Mouse (Mus musculus): ENCODE measurements around the gene Ggt6. TPM values are rescaled to one million over a fixed set of nuclear protein-coding genes. Genes with fewer than 3 reads are reported as not detected.

The Ggt6 gene
- polyA plus RNA-seq, 1 experiment from 2014 or later: not detected

GRCm38 (mm10) chr11:72402969-72403368 lies 32.4 kb upstream of the Ggt6 start:
- Histone ChIP-seq H3K4me3 (no peak overlapping the region), H3K36me3 (peaks cover 62% of the 10 kb centered on the region), H3K9me3 (no peaks in the 10 kb centered on the region), H3K4me1 (peaks cover 80% of the 10 kb centered on the region), H3K27ac (peak overlapping the region; percentile 70; the same call in 1 of the 2 replicates), H3K27me3 (ENCODE audit: insufficient read depth, poor library complexity, severe bottlenecking) (no peaks in the 10 kb centered on the region)
- DNase-seq (ENCODE audit: low spot score): no peak
- 82% methylated on average over 12 of the region's 12 CpGs for WGBS

DNA sequence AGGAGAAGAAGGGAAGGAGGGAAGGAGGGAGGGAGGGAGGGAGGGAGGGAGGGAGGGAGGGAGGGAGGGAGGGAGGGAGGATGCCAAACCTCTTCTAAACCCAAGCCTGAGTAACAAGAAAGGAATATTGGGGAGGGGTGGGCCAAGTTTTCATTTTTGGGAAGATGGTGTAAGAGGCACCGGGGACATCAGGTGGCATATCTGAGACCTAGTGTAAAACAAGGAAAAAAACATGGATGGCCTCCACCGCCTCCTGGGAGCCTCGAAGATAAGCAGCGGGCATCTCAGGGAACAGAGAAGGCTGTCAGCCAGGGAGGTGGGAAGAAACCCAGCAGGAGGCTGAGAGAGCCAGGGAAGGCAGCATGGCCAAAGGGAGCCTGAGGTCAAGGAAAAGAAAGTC lies 29.8 kb upstream of the Ggt6 start:
- H3K4me1 ChIP-seq: peaks cover 87% of the 10 kb centered on the region
- H3K9me3 ChIP-seq: no peaks in the 10 kb centered on the region
- WGBS: 27% methylated on average over 4 of the region's 4 CpGs
- peak overlapping the region; percentile 93 for H3K27ac ChIP-seq
- DNase-seq (ENCODE audit: low spot score): no peak
- peaks cover 38% of the 10 kb centered on the region for H3K36me3 ChIP-seq
- H3K4me3 ChIP-seq: peak overlapping the region; percentile 96
- H3K27me3 ChIP-seq (ENCODE audit: insufficient read depth, poor library complexity, severe bottlenecking): no peaks in the 10 kb centered on the region

GRCm38 (mm10) chr11:72406079-72406675 lies 29.1 kb upstream of the Ggt6 start:
- WGBS: 26% methylated on average over 8 of the region's 8 CpGs
- Histone ChIP-seq H3K36me3 (peaks cover 31% of the 10 kb centered on the region), H3K27ac (peak overlapping the region; percentile 93), H3K4me3 (peak overlapping the region; percentile 96), H3K4me1 (peaks cover 87% of the 10 kb centered on the region), H3K27me3 (ENCODE audit: insufficient read depth, poor library complexity, severe bottlenecking) (no peaks in the 10 kb centered on the region), H3K9me3 (no peaks in the 10 kb centered on the region)
- DNase-seq (ENCODE audit: low spot score): peak; percentile 69

DNA sequence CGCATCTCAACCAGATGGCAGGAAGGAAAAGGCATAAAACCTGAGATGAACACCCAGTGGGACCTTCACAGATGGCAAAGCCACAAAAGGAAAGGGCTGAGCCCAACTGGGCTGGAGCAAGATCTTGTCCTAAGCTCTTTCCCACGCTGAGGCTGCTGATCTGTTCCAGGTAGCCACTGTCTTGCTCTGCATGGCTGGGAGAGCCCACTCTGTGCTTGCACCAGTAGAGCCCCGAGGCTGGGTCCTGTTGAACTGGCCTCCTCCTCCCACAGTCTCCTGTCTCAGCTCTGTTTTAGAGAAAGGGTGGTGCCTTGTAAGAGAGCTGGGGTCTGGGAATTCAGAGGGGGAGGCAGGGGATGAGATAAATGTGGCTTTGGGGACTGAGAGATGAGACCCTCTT lies 28.2 kb upstream of the Ggt6 start:
- Histone ChIP-seq H3K36me3 (peaks cover 23% of the 10 kb centered on the region), H3K4me1 (peaks cover 88% of the 10 kb centered on the region), H3K4me3 (peak overlapping the region; percentile 96), H3K27me3 (ENCODE audit: insufficient read depth, poor library complexity, severe bottlenecking) (no peaks in the 10 kb centered on the region), H3K27ac (peak overlapping the region; percentile 93), H3K9me3 (no peaks in the 10 kb centered on the region)
- WGBS: 5% methylated on average over 3 of the region's 3 CpGs
- DNase-seq (ENCODE audit: low spot score): peak; percentile 78

DNA sequence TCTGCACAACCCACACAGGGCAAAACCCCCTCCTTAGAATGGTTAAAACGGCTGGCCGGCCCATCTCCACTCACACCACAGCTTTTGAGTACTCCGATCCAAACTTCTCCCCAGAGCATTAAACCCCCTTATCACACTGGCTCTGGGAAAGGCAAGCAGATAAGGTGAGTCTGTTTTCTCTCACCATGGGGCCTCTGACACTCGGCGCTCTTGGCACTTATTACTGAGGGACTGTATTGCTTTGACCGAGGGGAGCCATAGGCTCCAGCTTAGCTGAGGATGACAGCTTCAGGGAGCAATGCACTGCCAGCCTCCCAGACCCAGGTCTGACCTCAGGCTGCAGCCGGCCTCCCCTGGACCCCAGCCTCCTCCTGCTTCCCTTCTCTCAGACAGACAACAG lies 27.8 kb upstream of the Ggt6 start:
- no peaks in the 10 kb centered on the region for H3K9me3 ChIP-seq
- peaks cover 88% of the 10 kb centered on the region for H3K4me1 ChIP-seq
- H3K4me3 ChIP-seq: peak overlapping the region; percentile 96
- under 1% methylated on average over 7 of the region's 7 CpGs for WGBS
- peak; percentile 94 for DNase-seq (ENCODE audit: low spot score)
- H3K27me3 ChIP-seq (ENCODE audit: insufficient read depth, poor library complexity, severe bottlenecking): no peaks in the 10 kb centered on the region
- H3K27ac ChIP-seq: peak overlapping the region; percentile 93
- peaks cover 19% of the 10 kb centered on the region for H3K36me3 ChIP-seq

DNA sequence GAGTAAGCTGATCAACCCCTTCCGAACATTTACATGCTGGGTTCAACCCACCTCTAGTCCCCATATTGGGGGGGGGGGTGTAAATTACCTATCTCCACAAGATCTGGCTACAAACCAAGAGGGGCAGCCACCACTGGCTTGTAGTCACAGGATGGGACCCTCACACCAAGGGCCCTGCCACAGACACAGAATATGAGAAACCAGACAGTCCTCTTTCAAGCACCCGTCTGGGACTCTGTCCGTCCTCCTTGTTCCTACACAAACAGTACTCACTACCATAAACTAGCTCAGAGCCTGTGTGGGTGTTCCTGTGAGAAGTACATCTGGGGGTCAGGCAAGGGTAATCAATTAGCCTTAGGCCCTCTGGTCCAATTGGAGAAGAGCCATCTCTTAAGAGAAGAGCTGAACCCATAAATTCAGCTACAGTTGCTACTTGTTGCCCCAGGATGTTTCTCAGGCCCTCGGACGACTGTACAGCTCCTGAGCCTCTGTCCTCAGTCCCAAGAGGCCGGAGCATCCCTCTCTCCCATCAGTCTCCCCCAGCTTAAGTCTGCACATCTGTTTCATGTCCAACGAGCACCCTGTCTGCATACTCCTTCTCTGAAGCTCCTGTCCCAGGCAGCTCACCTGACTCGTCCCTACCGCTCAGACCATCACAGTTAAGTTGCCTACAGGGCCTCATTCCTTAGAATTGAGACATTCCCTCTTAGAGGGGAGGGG lies 26.7 kb upstream of the Ggt6 start:
- Histone ChIP-seq H3K4me3 (peak overlapping the region; percentile 96), H3K36me3 (peaks cover 9% of the 10 kb centered on the region), H3K27ac (peak overlapping the region; percentile 93), H3K27me3 (ENCODE audit: insufficient read depth, poor library complexity, severe bottlenecking) (no peaks in the 10 kb centered on the region), H3K4me1 (peaks cover 90% of the 10 kb centered on the region), H3K9me3 (no peaks in the 10 kb centered on the region)
- 27% methylated on average over 9 of the region's 9 CpGs for WGBS
- DNase-seq (ENCODE audit: low spot score): no peak

- H3K4me3 ChIP-seq: peak overlapping the region; percentile 96
- no peaks in the 10 kb centered on the region for H3K27me3 ChIP-seq (ENCODE audit: insufficient read depth, poor library complexity, severe bottlenecking)
- H3K9me3 ChIP-seq: no peaks in the 10 kb centered on the region
- H3K36me3 ChIP-seq: no peaks in the 10 kb centered on the region
- peak overlapping the region; percentile 93 for H3K27ac ChIP-seq
- DNase-seq (ENCODE audit: low spot score): no peak
- whole genome bisulfite sequencing: 47% methylated on average over 12 of the region's 12 CpGs
- peaks cover 95% of the 10 kb centered on the region for H3K4me1 ChIP-seq
These were observed 25.5 kb upstream of the Ggt6 start for GRCm38 (mm10) chr11:72409649-72410385.

DNA sequence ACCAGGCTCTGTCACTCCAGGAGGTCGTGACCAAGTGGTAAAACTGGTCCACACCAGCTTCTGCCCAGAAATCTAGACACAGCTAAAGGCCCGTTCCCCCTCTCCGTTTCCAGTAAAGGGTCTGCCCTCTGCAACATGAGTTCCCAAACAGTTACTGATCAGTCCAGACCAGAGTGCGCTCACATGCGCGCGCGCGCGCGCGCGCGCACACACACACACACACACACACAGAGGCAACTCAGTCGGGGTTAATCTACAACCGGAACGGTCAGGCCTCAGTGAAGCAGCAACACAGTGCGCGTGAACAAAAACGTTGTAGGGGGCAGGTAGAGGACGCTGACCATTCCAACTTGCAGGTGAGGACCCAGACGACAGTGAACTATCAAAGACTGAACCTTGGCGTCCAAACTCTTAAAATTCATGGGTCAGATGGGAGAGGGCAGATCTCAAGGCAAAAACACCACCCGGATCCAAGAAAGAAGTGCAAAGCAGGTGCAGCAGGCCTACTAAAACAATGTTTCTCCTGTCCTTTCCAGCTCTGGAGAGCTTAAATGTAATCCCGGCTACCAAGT lies 24.7 kb upstream of the Ggt6 start:
- Histone ChIP-seq H3K4me1 (peaks cover 95% of the 10 kb centered on the region), H3K4me3 (peak overlapping the region; percentile 96), H3K36me3 (no peaks in the 10 kb centered on the region), H3K27me3 (ENCODE audit: insufficient read depth, poor library complexity, severe bottlenecking) (no peaks in the 10 kb centered on the region), H3K27ac (peak overlapping the region; percentile 93), H3K9me3 (no peaks in the 10 kb centered on the region)
- DNase-seq (ENCODE audit: low spot score): no peak
- WGBS: 2% methylated on average over 25 of the region's 25 CpGs

DNA sequence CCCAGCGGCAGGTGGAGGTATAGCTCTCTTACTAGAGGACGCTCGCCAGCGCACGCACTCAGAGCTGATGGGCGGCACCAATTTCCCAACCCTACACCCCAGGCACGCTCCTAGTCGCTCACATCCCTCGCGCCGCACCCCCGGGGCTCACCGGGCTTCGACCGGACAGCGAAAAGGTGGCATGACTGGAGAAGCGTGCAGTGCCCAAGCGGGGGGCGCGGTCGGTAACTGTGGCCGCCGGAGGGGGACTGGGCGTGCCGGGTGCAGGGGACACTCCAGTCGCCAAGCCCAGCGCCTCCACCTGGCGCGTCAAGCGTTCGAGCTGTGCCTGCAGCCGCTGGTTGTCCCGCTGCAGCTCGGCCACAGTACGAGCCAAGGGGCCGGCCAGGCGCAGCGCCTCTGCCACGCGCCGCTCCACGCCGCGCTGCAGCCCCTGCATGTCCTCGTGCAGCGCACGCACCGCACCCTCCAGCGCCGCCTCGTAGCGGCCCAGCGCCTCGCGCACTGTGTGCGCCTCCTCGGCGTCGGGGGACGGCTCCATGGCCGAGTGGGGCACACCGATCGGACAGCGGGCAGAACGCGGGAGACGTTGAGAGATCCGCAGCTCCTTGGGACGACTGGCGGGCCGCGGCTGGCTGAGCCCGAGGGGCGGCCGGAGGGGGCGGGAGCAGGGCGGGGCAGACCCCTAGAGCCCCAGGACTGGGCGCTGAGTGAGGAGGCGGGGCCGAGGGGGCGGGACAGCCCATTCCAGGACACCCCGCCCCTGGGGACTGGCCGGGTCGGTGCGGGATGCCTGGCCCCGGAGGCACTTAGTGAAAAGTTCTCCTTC lies 24.0 kb upstream of the Ggt6 start, which contains the start of gene Smtnl2:
TSS of gene Smtnl2 (minus strand) at position 621 of the 829 bp plus-strand sequence.
- Histone ChIP-seq H3K9me3 (no peaks in the 10 kb centered on the region), H3K27me3 (ENCODE audit: insufficient read depth, poor library complexity, severe bottlenecking) (no peaks in the 10 kb centered on the region), H3K4me3 (peak within 1 kb of the TSS; percentile 96), H3K4me1 (peaks cover 95% of the 10 kb centered on the region), H3K36me3 (no peaks in the 10 kb centered on the region), H3K27ac (peak within 1 kb of the TSS; percentile 93)
- DNase-seq (ENCODE audit: low spot score): peak; percentile 96
- under 1% methylated on average over 84 of the region's 86 CpGs for WGBS

DNA sequence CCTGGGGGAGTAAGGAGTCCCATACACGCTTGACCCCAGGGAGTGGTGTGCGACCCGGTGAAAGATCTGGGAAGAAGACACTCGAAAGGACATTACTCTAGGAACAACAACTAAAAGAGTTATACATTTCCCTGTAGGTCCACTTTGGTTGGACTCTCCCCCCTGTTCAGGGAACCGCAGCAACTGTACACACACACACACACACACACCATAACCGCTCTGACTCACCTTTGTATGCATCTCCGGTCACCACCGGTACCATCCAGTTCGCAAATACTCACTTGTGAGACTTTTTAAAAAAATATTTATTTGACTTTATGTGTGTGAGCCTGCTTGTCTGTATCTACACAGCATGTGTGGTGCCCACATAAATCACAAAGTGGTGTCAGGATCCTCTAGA lies 23.4 kb upstream of the Ggt6 start:
- WGBS: 30% methylated on average over 9 of the region's 9 CpGs

DNA sequence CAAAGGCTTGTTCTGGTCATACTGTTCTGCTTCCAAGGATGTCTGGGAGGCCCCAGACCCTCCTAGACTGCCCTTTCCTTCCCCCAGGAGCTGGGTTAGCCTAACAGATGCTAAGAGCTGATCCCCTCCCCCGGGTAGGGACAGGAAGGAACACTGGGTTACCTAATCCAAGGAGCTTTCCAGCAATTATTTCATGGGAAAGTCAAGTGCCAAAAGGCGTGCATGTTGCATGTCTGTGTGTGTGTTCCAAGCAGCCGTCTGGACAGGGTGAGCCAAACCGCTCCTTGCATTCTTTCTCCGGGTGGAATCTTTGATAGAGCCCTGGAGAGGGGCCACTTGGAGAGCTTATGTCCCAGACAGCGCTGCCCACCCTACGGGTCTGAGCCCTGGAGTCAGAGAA lies 22.3 kb upstream of the Ggt6 start:
- DNase-seq (ENCODE audit: low spot score): no peak
- Histone ChIP-seq H3K27ac (peak overlapping the region; percentile 93), H3K4me3 (no peak overlapping the region), H3K36me3 (no peaks in the 10 kb centered on the region), H3K9me3 (no peaks in the 10 kb centered on the region), H3K4me1 (peaks cover 98% of the 10 kb centered on the region), H3K27me3 (ENCODE audit: insufficient read depth, poor library complexity, severe bottlenecking) (no peaks in the 10 kb centered on the region)
- 45% methylated on average over 7 of the region's 7 CpGs for WGBS

More for the DNA sequence above, 23.4 kb upstream of the Ggt6 start:
- Histone ChIP-seq H3K9me3 (no peaks in the 10 kb centered on the region), H3K27ac (peak overlapping the region; percentile 93), H3K4me1 (peaks cover 95% of the 10 kb centered on the region), H3K4me3 (peak overlapping the region; percentile 96), H3K27me3 (ENCODE audit: insufficient read depth, poor library complexity, severe bottlenecking) (no peaks in the 10 kb centered on the region), H3K36me3 (no peaks in the 10 kb centered on the region)
- DNase-seq (ENCODE audit: low spot score): no peak

GRCm38 (mm10) chr11:72413601-72414190 lies 21.6 kb upstream of the Ggt6 start:
- no peaks in the 10 kb centered on the region for H3K9me3 ChIP-seq
- no peak for DNase-seq (ENCODE audit: low spot score)
- no peaks in the 10 kb centered on the region for H3K36me3 ChIP-seq
- peak overlapping the region; percentile 93 for H3K27ac ChIP-seq
- peaks cover 97% of the 10 kb centered on the region for H3K4me1 ChIP-seq
- no peaks in the 10 kb centered on the region for H3K27me3 ChIP-seq (ENCODE audit: insufficient read depth, poor library complexity, severe bottlenecking)
- H3K4me3 ChIP-seq: no peak overlapping the region
- 59% methylated on average over 5 of the region's 5 CpGs for WGBS
